Mouse (Mus musculus) neutrophil, adult 65 days (primary cell): ENCODE data around the gene Slc39a10. TPM values are rescaled to one million over a fixed set of nuclear protein-coding genes. Genes with fewer than 3 reads are reported as not detected.

Experiments used
- total RNA-seq: library from RNA; stranded (reverse); gene quantifications from 2 replicates; pipeline ENCODE4 v1.2.4, GENCODE M21; 2023

The Slc39a10 gene
- 3.1 and 3.8 TPM in 2 replicates for total RNA-seq

GRCm38 (mm10) chr1:46892752-46893151 lies at the start of gene Slc39a10:
Slc39a10 (minus strand) TSS chr1:46892852.

